Mouse (Mus musculus): Measurements from ENCODE around the gene Ube2c. TPM values are rescaled to one million over a fixed set of nuclear protein-coding genes. Genes with fewer than 3 reads are reported as not detected.
A peak's percentile ranks its signal among the peaks of the same experiment; 100 is the strongest.

Gene Ube2c
- polyA plus RNA-seq (2014; fragmentation: Nextera tagmentation; extraction: Ambion mirVana), result 449 and 506 TPM in 2 replicates

DNA sequence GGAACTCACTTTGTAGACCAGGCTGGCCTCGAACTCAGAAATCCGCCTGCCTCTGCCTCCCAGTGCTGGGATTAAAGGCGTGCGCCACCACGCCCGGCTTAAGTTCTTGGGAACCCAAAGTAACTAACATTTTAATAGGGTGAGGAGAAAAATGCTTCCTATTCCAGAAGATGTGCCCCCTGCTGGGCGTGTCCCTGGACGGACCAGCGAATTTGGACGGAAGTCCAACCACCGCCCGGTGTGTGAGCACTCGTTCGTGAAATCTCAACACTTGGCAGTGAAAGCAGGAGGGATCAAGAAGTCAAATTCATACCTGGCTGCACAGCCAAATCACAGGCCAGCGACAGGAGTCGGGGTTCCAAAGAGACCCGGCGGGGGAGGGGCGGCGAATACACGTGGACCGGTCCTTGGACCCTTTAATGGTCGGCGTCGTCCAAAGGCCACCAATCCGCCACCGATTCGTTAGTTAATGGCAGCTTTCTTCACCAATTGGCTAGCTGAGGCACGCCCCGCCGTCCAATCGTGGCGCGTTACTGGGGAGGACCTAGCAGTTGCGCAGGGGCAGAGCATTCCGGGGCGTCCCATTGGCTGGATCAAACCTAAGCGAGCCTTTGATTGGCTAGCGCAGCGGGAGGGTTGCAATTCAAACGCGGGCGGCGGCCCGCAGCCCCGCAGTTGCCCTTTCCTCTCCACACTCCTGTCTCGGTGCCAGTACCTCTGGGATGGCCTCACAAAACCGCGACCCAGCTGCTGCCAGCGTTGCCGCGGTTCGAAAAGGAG, at the start of gene Ube2c:
Gene Ube2c, plus strand, starts transcription at position 641 of the 780 bp plus-strand sequence.
- H3K27me3 ChIP-seq (ENCODE audit: control insufficient read depth, insufficient read depth, low read length), result no peaks in the 10 kb centered on the region
- peak within 1 kb of the TSS; percentile 86 for H3K9ac ChIP-seq (ENCODE audit: low read depth, low read length)
- peaks cover 20% of the 10 kb centered on the region for H3K4me1 ChIP-seq (ENCODE audit: control insufficient read depth, insufficient read depth, low read length)
- WGBS (ENCODE audit: insufficient replicate concordance), result under 1% methylated on average over 52 of the region's 53 CpGs
- H3K36me3 ChIP-seq (ENCODE audit: control insufficient read depth, insufficient read depth, low read length), result peaks cover 29% of the 10 kb centered on the region
- no peaks in the 10 kb centered on the region for H3K9me3 ChIP-seq (replicated peaks; ENCODE audit: control insufficient read depth, low read length)
- H3K27ac ChIP-seq (ENCODE audit: low read depth, low read length), result peak within 1 kb of the TSS; percentile 77
- peak within 1 kb of the TSS; percentile 78 for H3K4me2 ChIP-seq
- peak within 1 kb of the TSS; percentile 75 for H3K4me3 ChIP-seq (ENCODE audit: low read depth, low read length)
- peak; percentile 99 for ATAC-seq (replicated peaks; ENCODE audit: insufficient number of reproducible peaks, low FRiP score, low TSS enrichment)

- WGBS (ENCODE audit: insufficient replicate concordance), result 58% methylated on average over 4 of the region's 4 CpGs
- no peak overlapping the region for H3K4me3 ChIP-seq (ENCODE audit: low read depth, low read length)
- no peak overlapping the region for H3K9ac ChIP-seq (ENCODE audit: low read depth, low read length)
- H3K36me3 ChIP-seq (ENCODE audit: control insufficient read depth, insufficient read depth, low read length), result no peaks in the 10 kb centered on the region
- no peaks in the 10 kb centered on the region for H3K9me3 ChIP-seq (replicated peaks; ENCODE audit: control insufficient read depth, low read length)
- ATAC-seq (replicated peaks; ENCODE audit: insufficient number of reproducible peaks, low FRiP score, low TSS enrichment), result no peak
- H3K27ac ChIP-seq (ENCODE audit: low read depth, low read length), result no peak overlapping the region
- H3K4me2 ChIP-seq, result no peak overlapping the region
- H3K4me1 ChIP-seq (ENCODE audit: control insufficient read depth, insufficient read depth, low read length), result no peaks in the 10 kb centered on the region
- no peaks in the 10 kb centered on the region; the same call in 1 of the 2 replicates for H3K27me3 ChIP-seq (ENCODE audit: control insufficient read depth, insufficient read depth, low read length)
These were observed 46.4 kb upstream of the Ube2c start for GRCm38 (mm10) chr2:164723276-164723675.

- 23% methylated on average over 6 of the region's 6 CpGs for WGBS (ENCODE audit: insufficient replicate concordance)
- Histone ChIP-seq H3K27me3 (ENCODE audit: control insufficient read depth, insufficient read depth, low read length) (no peaks in the 10 kb centered on the region; the same call in 1 of the 2 replicates), H3K4me2 (no peak overlapping the region), H3K4me3 (ENCODE audit: low read depth, low read length) (no peak overlapping the region), H3K4me1 (ENCODE audit: control insufficient read depth, insufficient read depth, low read length) (no peaks in the 10 kb centered on the region), H3K36me3 (ENCODE audit: control insufficient read depth, insufficient read depth, low read length) (no peaks in the 10 kb centered on the region), H3K9ac (ENCODE audit: low read depth, low read length) (no peak overlapping the region), H3K27ac (ENCODE audit: low read depth, low read length) (no peak overlapping the region), H3K9me3 (replicated peaks; ENCODE audit: control insufficient read depth, low read length) (no peaks in the 10 kb centered on the region)
- peak; percentile 52; the same call in 1 of the 2 replicates for ATAC-seq (replicated peaks; ENCODE audit: insufficient number of reproducible peaks, low FRiP score, low TSS enrichment)
These were observed 43.6 kb upstream of the Ube2c start for GRCm38 (mm10) chr2:164725895-164726619.

DNA sequence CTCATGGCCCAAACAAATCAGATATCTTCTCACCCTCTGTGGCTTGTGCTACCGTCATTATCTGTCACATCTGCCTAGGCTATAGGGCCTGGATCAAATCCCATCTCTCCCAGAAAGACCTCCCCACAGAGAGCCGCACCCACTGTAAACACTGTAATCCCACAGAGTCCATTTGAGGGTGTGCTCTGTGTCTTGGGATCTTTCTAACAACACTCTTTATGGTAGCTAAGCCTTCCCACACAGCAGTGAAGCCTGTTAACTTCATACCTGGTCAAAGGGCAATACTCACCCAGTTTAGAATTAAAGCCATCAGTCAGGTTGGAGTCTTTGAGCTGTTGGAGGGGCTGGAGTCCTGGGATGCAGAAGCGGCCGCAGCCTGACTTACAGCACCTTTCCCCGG, 38.0 kb upstream of the Ube2c start:
- H3K9me3 ChIP-seq (replicated peaks; ENCODE audit: control insufficient read depth, low read length), result no peaks in the 10 kb centered on the region
- no peak for ATAC-seq (replicated peaks; ENCODE audit: insufficient number of reproducible peaks, low FRiP score, low TSS enrichment)
- no peak overlapping the region for H3K4me2 ChIP-seq
- no peaks in the 10 kb centered on the region; the same call in 1 of the 2 replicates for H3K27me3 ChIP-seq (ENCODE audit: control insufficient read depth, insufficient read depth, low read length)
- H3K9ac ChIP-seq (ENCODE audit: low read depth, low read length), result no peak overlapping the region
- H3K36me3 ChIP-seq (ENCODE audit: control insufficient read depth, insufficient read depth, low read length), result no peaks in the 10 kb centered on the region
- H3K4me3 ChIP-seq (ENCODE audit: low read depth, low read length), result no peak overlapping the region
- 63% methylated on average over 5 of the region's 5 CpGs for WGBS (ENCODE audit: insufficient replicate concordance)
- H3K4me1 ChIP-seq (ENCODE audit: control insufficient read depth, insufficient read depth, low read length), result no peaks in the 10 kb centered on the region
- H3K27ac ChIP-seq (ENCODE audit: low read depth, low read length), result no peak overlapping the region

GRCm38 (mm10) chr2:164733259-164733658, 36.4 kb upstream of the Ube2c start:
- Histone ChIP-seq H3K9me3 (replicated peaks; ENCODE audit: control insufficient read depth, low read length) (no peaks in the 10 kb centered on the region), H3K27me3 (ENCODE audit: control insufficient read depth, insufficient read depth, low read length) (no peaks in the 10 kb centered on the region), H3K4me2 (no peak overlapping the region), H3K4me1 (ENCODE audit: control insufficient read depth, insufficient read depth, low read length) (no peaks in the 10 kb centered on the region), H3K36me3 (ENCODE audit: control insufficient read depth, insufficient read depth, low read length) (no peaks in the 10 kb centered on the region), H3K9ac (ENCODE audit: low read depth, low read length) (no peak overlapping the region), H3K4me3 (ENCODE audit: low read depth, low read length) (no peak overlapping the region), H3K27ac (ENCODE audit: low read depth, low read length) (no peak overlapping the region)
- no peak for ATAC-seq (replicated peaks; ENCODE audit: insufficient number of reproducible peaks, low FRiP score, low TSS enrichment)
- 75% methylated on average over 2 of the region's 2 CpGs for WGBS (ENCODE audit: insufficient replicate concordance)

- Histone ChIP-seq H3K36me3 (ENCODE audit: control insufficient read depth, insufficient read depth, low read length) (no peaks in the 10 kb centered on the region), H3K4me3 (ENCODE audit: low read depth, low read length) (no peak overlapping the region), H3K27me3 (ENCODE audit: control insufficient read depth, insufficient read depth, low read length) (no peaks in the 10 kb centered on the region), H3K4me1 (ENCODE audit: control insufficient read depth, insufficient read depth, low read length) (no peaks in the 10 kb centered on the region), H3K4me2 (no peak overlapping the region), H3K9me3 (replicated peaks; ENCODE audit: control insufficient read depth, low read length) (no peaks in the 10 kb centered on the region), H3K9ac (ENCODE audit: low read depth, low read length) (no peak overlapping the region), H3K27ac (ENCODE audit: low read depth, low read length) (no peak overlapping the region)
- ATAC-seq (replicated peaks; ENCODE audit: insufficient number of reproducible peaks, low FRiP score, low TSS enrichment), result no peak
- WGBS (ENCODE audit: insufficient replicate concordance), result 68% methylated on average over 5 of the region's 5 CpGs
These were observed 34.9 kb upstream of the Ube2c start for GRCm38 (mm10) chr2:164734839-164735238.

- H3K27me3 ChIP-seq (ENCODE audit: control insufficient read depth, insufficient read depth, low read length), result no peaks in the 10 kb centered on the region
- no peaks in the 10 kb centered on the region for H3K36me3 ChIP-seq (ENCODE audit: control insufficient read depth, insufficient read depth, low read length)
- no peak overlapping the region for H3K4me2 ChIP-seq
- no peak overlapping the region for H3K9ac ChIP-seq (ENCODE audit: low read depth, low read length)
- H3K9me3 ChIP-seq (replicated peaks; ENCODE audit: control insufficient read depth, low read length), result no peaks in the 10 kb centered on the region
- no peaks in the 10 kb centered on the region for H3K4me1 ChIP-seq (ENCODE audit: control insufficient read depth, insufficient read depth, low read length)
- no peak for ATAC-seq (replicated peaks; ENCODE audit: insufficient number of reproducible peaks, low FRiP score, low TSS enrichment)
- 78% methylated on average over 5 of the region's 5 CpGs for WGBS (ENCODE audit: insufficient replicate concordance)
- no peak overlapping the region for H3K27ac ChIP-seq (ENCODE audit: low read depth, low read length)
- no peak overlapping the region for H3K4me3 ChIP-seq (ENCODE audit: low read depth, low read length)
These were observed 34.3 kb upstream of the Ube2c start for GRCm38 (mm10) chr2:164735446-164735845.

DNA sequence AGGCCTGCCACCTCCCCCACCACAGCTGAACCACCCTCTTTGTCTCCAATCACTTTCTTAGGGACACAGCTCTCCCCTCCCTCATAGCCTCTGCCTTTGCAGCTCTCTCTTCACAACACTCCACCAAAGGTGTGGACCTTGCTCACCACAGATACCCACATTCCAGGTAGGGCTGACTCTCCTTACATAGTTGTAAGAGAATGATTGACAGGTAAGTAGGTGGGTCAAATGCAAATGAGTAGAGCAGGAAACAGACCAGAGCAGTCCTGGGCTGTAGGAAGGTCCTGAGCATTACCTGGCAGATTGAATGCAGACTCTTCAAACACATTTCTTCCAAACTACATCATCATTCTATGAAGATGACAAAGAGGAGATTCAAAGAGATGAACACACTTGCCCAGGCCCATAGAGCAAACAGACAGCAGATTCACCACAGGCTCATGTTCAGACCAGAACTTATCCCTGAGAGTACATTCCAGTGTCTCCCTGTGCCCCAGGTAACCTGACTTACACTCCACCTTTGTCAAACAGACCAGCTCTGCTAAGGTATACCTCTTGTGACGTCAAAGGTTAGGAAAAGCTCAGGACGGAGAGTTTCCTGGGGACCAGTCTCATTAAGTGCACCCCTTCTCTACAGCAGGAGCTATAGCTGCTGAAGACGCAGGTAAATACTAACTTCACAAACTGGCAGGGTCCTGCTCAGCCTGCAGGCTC, 32.2 kb upstream of the Ube2c start:
- WGBS (ENCODE audit: insufficient replicate concordance), result 68% methylated on average over 3 of the region's 3 CpGs
- Histone ChIP-seq H3K9me3 (replicated peaks; ENCODE audit: control insufficient read depth, low read length) (no peaks in the 10 kb centered on the region), H3K4me3 (ENCODE audit: low read depth, low read length) (no peak overlapping the region), H3K27ac (ENCODE audit: low read depth, low read length) (no peak overlapping the region), H3K9ac (ENCODE audit: low read depth, low read length) (no peak overlapping the region), H3K36me3 (ENCODE audit: control insufficient read depth, insufficient read depth, low read length) (no peaks in the 10 kb centered on the region), H3K27me3 (ENCODE audit: control insufficient read depth, insufficient read depth, low read length) (no peaks in the 10 kb centered on the region), H3K4me2 (no peak overlapping the region), H3K4me1 (ENCODE audit: control insufficient read depth, insufficient read depth, low read length) (no peaks in the 10 kb centered on the region)
- ATAC-seq (replicated peaks; ENCODE audit: insufficient number of reproducible peaks, low FRiP score, low TSS enrichment), result no peak
